Mouse (Mus musculus) MEL (cell line): Measurements from ENCODE around the gene T2.

ENCODE experiments used
- POLR2AphosphoS2 ChIP-seq: IDR thresholded peaks from 2 replicates; pipeline ENCODE4 v1.6.1; 2011; ENCODE audit warnings: low read length, improper control_type of control experiment
- SIN3A ChIP-seq: IDR thresholded peaks from 2 replicates; pipeline ENCODE4 v1.6.1; 2012; ENCODE audit warnings: low read length, improper control_type of control experiment, inconsistent platforms
- USF1 ChIP-seq: IDR thresholded peaks from 2 replicates; pipeline ENCODE4 v1.6.1; 2014; ENCODE audit warnings: low read depth, mild to moderate bottlenecking, inconsistent platforms, low read length, improper control_type of control experiment, moderate library complexity

DNA sequence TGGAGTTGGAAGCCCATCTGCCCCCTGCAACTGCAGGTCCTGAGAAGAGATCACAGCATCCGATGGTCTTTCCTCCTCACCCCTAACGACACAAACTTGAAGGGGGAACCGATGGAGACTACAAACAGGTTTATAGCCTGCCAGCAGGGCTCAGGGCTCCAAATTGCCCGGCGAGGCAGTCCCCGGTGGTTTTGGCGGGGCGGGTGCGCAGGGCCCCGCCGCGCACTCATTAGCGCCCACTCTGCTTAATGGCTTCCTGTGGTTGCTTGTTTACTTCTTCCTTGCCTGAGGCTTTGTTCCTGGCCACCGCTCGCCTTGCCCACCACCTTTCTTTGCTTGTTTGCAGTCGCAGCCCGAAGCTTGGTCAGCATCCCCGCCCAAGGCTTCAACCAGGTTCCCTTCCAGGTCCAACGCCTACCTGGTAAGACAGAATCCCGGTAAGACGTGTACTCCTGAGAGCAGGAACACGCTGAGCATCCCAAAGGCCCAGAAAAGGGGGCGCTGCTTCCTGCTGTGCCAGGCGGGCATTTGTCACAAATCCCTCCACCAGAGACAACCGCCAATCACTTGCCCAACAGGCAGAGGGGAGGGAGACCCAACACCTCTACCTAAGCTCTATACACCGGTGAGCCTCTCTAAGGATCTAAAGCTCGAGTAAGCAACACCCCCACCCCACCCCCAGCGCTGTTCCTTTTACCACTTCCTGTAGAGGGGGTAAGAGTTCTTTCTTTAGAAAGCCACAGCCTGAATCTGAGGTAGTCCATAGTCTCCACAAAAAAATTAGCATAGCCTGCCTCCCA is 33.4 kb downstream of the T2 start:
- TF ChIP-seq POLR2AphosphoS2 (no peak), SIN3A (no peak), USF1 (no peak)
